Mouse (Mus musculus) olfactory bulb, adult 2 months (tissue): ENCODE data around the gene Eme1.

Experiments used
- CTCF ChIP-seq: fragments of 200-500 bp; IDR thresholded peaks from 2 replicates; pipeline ENCODE4 v1.5.1; 2012; ENCODE audit warnings: low read depth, mild to moderate bottlenecking, low read length, moderate library complexity; ENCODE audit not compliant: insufficient read depth
- POLR2A ChIP-seq: fragments of 200-500 bp; IDR thresholded peaks from 2 replicates; pipeline ENCODE4 v1.6.1; 2012; ENCODE audit warnings: mild to moderate bottlenecking, low read depth, low read length, moderate library complexity; ENCODE audit not compliant: insufficient read depth

- TF ChIP-seq POLR2A (no peak), CTCF (no peak)
These were observed 47.8 kb upstream of the Eme1 start for GRCm38 (mm10) chr11:94701401-94702215.
